Mouse (Mus musculus) lung, adult 2 months (tissue): ENCODE data around the gene Prex1. TPM values are rescaled to one million over a fixed set of nuclear protein-coding genes. Genes with fewer than 3 reads are reported as not detected.

ENCODE experiments used
- DNase-seq: peaks from one replicate; pipeline ENCODE4 v3.0.0; 2022
- H3K4me1 ChIP-seq: fragments of 200-500 bp; 2 replicates; pipeline ENCODE4 v1.6.1; 2011; ENCODE audit warnings: low read length; ENCODE audit not compliant: control insufficient read depth, insufficient read depth
- H3K4me3 ChIP-seq: fragments of 200-500 bp; replicated peaks from 2 replicates; pipeline ENCODE3; 2011; ENCODE audit warnings: low read depth, mild to moderate bottlenecking, control low read depth, low read length; ENCODE audit errors: extremely low read depth
- CTCF ChIP-seq: fragments of 200-500 bp; IDR thresholded peaks from 2 replicates; pipeline ENCODE4 v1.5.1; 2011; ENCODE audit warnings: mild to moderate bottlenecking, low read length, control low read depth; ENCODE audit not compliant: insufficient read depth
- POLR2A ChIP-seq: fragments of 200-500 bp; IDR thresholded peaks from 2 replicates; pipeline ENCODE4 v1.6.1; 2011; ENCODE audit warnings: low read depth, mild to moderate bottlenecking, control low read depth, low read length, borderline replicate concordance; ENCODE audit errors: extremely low read depth
- WGBS: fragments of 180-500 bp; shearing (Covaris S2); methylation state at CpG from one replicate; pipeline ENCODE4 v1.1.7; 2018; 5-methylcytosine and 5-hydroxymethylcytosine counted together
- polyA plus RNA-seq: library from polyadenylated mRNA; depleted of rRNA; stranded (reverse); fragments of >200 nt; gene quantifications from 2 replicates; pipeline ENCODE4 v1.2.3, GENCODE M21; 2012

Prex1 gene
- polyA plus RNA-seq, 1 experiment, result 61.1 TPM

GRCm38 (mm10) chr2:166655308-166655707 lies 58.3 kb downstream of the Prex1 start:
- peaks cover 20% of the 10 kb centered on the region for H3K4me1 ChIP-seq
- DNase-seq, result no peak
- H3K4me3 ChIP-seq, result no peak overlapping the region
- 85% methylated on average over 4 of the region's 4 CpGs for WGBS
- TF ChIP-seq POLR2A (no peak), CTCF (no peak)

- 88% methylated on average over 4 of the region's 4 CpGs for WGBS
- TF ChIP-seq CTCF (no peak), POLR2A (no peak)
- peaks cover 22% of the 10 kb centered on the region for H3K4me1 ChIP-seq
- DNase-seq, result no peak
- no peak overlapping the region for H3K4me3 ChIP-seq
Measured at GRCm38 (mm10) chr2:166654875-166655274, 58.8 kb downstream of the Prex1 start.

- WGBS, result 60% methylated on average over 5 of the region's 5 CpGs
- H3K4me3 ChIP-seq, result no peak overlapping the region
- no peak for TF ChIP-seq CTCF
- no peak for TF ChIP-seq POLR2A
- peaks cover 22% of the 10 kb centered on the region for H3K4me1 ChIP-seq
- DNase-seq, result no peak
Measured at GRCm38 (mm10) chr2:166653564-166653963, 60.1 kb downstream of the Prex1 start.

GRCm38 (mm10) chr2:166652672-166653071 lies 61.0 kb downstream of the Prex1 start:
- peaks cover 15% of the 10 kb centered on the region for H3K4me1 ChIP-seq
- WGBS, result 78% methylated on average over 4 of the region's 4 CpGs
- TF ChIP-seq POLR2A (no peak), CTCF (no peak)
- no peak for DNase-seq
- H3K4me3 ChIP-seq, result no peak overlapping the region

- no peak for DNase-seq
- WGBS, result 62% methylated on average over 10 of the region's 10 CpGs
- Histone ChIP-seq H3K4me3 (no peak overlapping the region), H3K4me1 (peaks cover 14% of the 10 kb centered on the region)
- no peak for TF ChIP-seq CTCF
- TF ChIP-seq POLR2A, result no peak
Measured at GRCm38 (mm10) chr2:166651317-166652030, 62.2 kb downstream of the Prex1 start.

GRCm38 (mm10) chr2:166650414-166650813 lies 63.2 kb downstream of the Prex1 start:
- DNase-seq, result peak; percentile 40
- peaks cover 13% of the 10 kb centered on the region for H3K4me1 ChIP-seq
- 23% methylated on average over 9 of the region's 9 CpGs for WGBS
- no peak overlapping the region for H3K4me3 ChIP-seq
- TF ChIP-seq CTCF (no peak), POLR2A (no peak)

GRCm38 (mm10) chr2:166647242-166647641 lies 66.4 kb downstream of the Prex1 start:
- peaks cover 13% of the 10 kb centered on the region for H3K4me1 ChIP-seq
- H3K4me3 ChIP-seq, result no peak overlapping the region
- DNase-seq, result no peak
- 76% methylated on average over 7 of the region's 7 CpGs for WGBS
- no peak for TF ChIP-seq CTCF
- no peak for TF ChIP-seq POLR2A

- DNase-seq, result no peak
- WGBS, result 71% methylated on average over 12 of the region's 12 CpGs
- H3K4me1 ChIP-seq, result peaks cover 10% of the 10 kb centered on the region
- no peak overlapping the region for H3K4me3 ChIP-seq
- TF ChIP-seq POLR2A, result no peak
- TF ChIP-seq CTCF, result no peak
Measured at GRCm38 (mm10) chr2:166646434-166647088, 67.1 kb downstream of the Prex1 start.

GRCm38 (mm10) chr2:166644816-166645215 lies 68.8 kb downstream of the Prex1 start:
- no peak for TF ChIP-seq CTCF
- TF ChIP-seq POLR2A, result no peak
- no peak for DNase-seq
- Histone ChIP-seq H3K4me3 (no peak overlapping the region), H3K4me1 (no peaks in the 10 kb centered on the region)
- 76% methylated on average over 11 of the region's 11 CpGs for WGBS

- TF ChIP-seq CTCF (no peak), POLR2A (no peak)
- no peak for DNase-seq
- H3K4me3 ChIP-seq, result no peak overlapping the region
- peaks cover 2% of the 10 kb centered on the region; the same call in 1 of the 2 replicates for H3K4me1 ChIP-seq
- WGBS, result 93% methylated on average over 8 of the region's 8 CpGs
Measured at GRCm38 (mm10) chr2:166642581-166642987, 71.0 kb downstream of the Prex1 start.

- 86% methylated on average over 5 of the region's 5 CpGs for WGBS
- Histone ChIP-seq H3K4me1 (peaks cover 2% of the 10 kb centered on the region; the same call in 1 of the 2 replicates), H3K4me3 (no peak overlapping the region)
- TF ChIP-seq POLR2A (no peak), CTCF (no peak)
- no peak for DNase-seq
Measured at GRCm38 (mm10) chr2:166639750-166640149, 73.9 kb downstream of the Prex1 start.
